Mouse (Mus musculus) neutrophil, adult 5-6 weeks (primary cell): ENCODE measurements around the gene Hist1h3c. TPM values are rescaled to one million over a fixed set of nuclear protein-coding genes. Genes with fewer than 3 reads are reported as not detected.

Source experiments
- total RNA-seq: library from RNA; stranded (forward); fragments of 200-1000 nt; gene quantifications from 2 replicates; pipeline ENCODE4 v1.2.3, GENCODE M21; 2017

The Hist1h3c gene
- total RNA-seq, 1 experiment from 2014 or later: 4.8 TPM

Other genes starting within 250 kb of the Hist1h3c start
- gene Hist1h4h, start 214.6 kb downstream of the Hist1h3c start, total RNA-seq: 161 and 193 TPM in 2 replicates
- 3.5 and 5.0 TPM in 2 replicates for gene Hist1h2af, start 211.7 kb downstream of the Hist1h3c start, total RNA-seq
- not detected in 2 replicates for gene Hist1h3g, start 210.2 kb downstream of the Hist1h3c start, total RNA-seq
- 5.8 and 6.4 TPM in 2 replicates for gene Hist1h2bh, start 202.2 kb downstream of the Hist1h3c start, total RNA-seq
- gene Hist1h3f, start 201.6 kb downstream of the Hist1h3c start, total RNA-seq: 21.9 and 24.1 TPM in 2 replicates
- 15.2 and 27.6 TPM in 2 replicates for gene Hist1h4f, start 194.0 kb downstream of the Hist1h3c start, total RNA-seq
- gene Hist1h1d, start 192.3 kb downstream of the Hist1h3c start, total RNA-seq: 28.5 and 28.7 TPM in 2 replicates
- gene Hist1h3e, start 183.2 kb downstream of the Hist1h3c start, total RNA-seq: 50.8 and 54.4 TPM in 2 replicates
- gene Hist1h2ae, start 174.4 kb downstream of the Hist1h3c start, total RNA-seq: 13.6 and 18.3 TPM in 2 replicates
- 97.4 and 145 TPM in 2 replicates for gene Hist1h2bg, start 174.2 kb downstream of the Hist1h3c start, total RNA-seq
- gene Hist1h2bf, start 171.4 kb downstream of the Hist1h3c start, total RNA-seq: 32.7 and 52.5 TPM in 2 replicates
- gene Hist1h2ad, start 171.2 kb downstream of the Hist1h3c start, total RNA-seq: 33.4 and 78.8 TPM in 2 replicates
- gene Hist1h3d, start 169.8 kb downstream of the Hist1h3c start, total RNA-seq: 12.9 and 13.3 TPM in 2 replicates
- gene Hist1h4d, start 164.0 kb downstream of the Hist1h3c start, total RNA-seq: 92.3 and 119 TPM in 2 replicates
- gene Hist1h2be, start 124.5 kb downstream of the Hist1h3c start, total RNA-seq: 83.4 and 97.3 TPM in 2 replicates
- gene Hist1h1e, start 123.0 kb downstream of the Hist1h3c start, total RNA-seq: 201 and 211 TPM in 2 replicates
- gene Hist1h2ac, start 61.7 kb downstream of the Hist1h3c start, total RNA-seq: 18.7 and 20.1 TPM in 2 replicates
- 139 and 146 TPM in 2 replicates for gene Hist1h2bc, start 61.4 kb downstream of the Hist1h3c start, total RNA-seq
- 2.2 TPM in 1 of 2 replicates, not detected in the other for gene Hist1h1t, start 49.8 kb downstream of the Hist1h3c start, total RNA-seq
- 116 and 135 TPM in 2 replicates for gene Hist1h4c, start 47.1 kb downstream of the Hist1h3c start, total RNA-seq
- gene Hfe, start 34.7 kb downstream of the Hist1h3c start, total RNA-seq: 4.8 and 5.0 TPM in 2 replicates
- 712 and 764 TPM in 2 replicates for gene Hist1h1c, start 6.8 kb downstream of the Hist1h3c start, total RNA-seq
- gene Hist1h2bb, start 1.1 kb upstream of the Hist1h3c start, total RNA-seq: 77.7 and 104 TPM in 2 replicates
- gene Hist1h2ab, start 5.5 kb upstream of the Hist1h3c start, total RNA-seq: 24.9 and 28.2 TPM in 2 replicates
- 1.2 TPM in 1 of 2 replicates, not detected in the other for gene Hist1h3b, start 6.7 kb upstream of the Hist1h3c start, total RNA-seq
- 9.3 and 36.7 TPM in 2 replicates for gene Hist1h4b, start 11.4 kb upstream of the Hist1h3c start, total RNA-seq
- gene Hist1h4a, start 15.6 kb upstream of the Hist1h3c start, total RNA-seq: 30.0 and 55.5 TPM in 2 replicates
- gene Hist1h3a, start 16.8 kb upstream of the Hist1h3c start, total RNA-seq: 38.6 and 45.9 TPM in 2 replicates
- gene Hist1h1a, start 18.1 kb upstream of the Hist1h3c start, total RNA-seq: 74.8 and 84.1 TPM in 2 replicates
- not detected in 2 replicates for gene Trim38, start 24.3 kb upstream of the Hist1h3c start, total RNA-seq
- not detected in 2 replicates for gene Slc17a2, start 61.4 kb upstream of the Hist1h3c start, total RNA-seq
- gene Slc17a3, start 93.8 kb upstream of the Hist1h3c start, total RNA-seq: not detected in 2 replicates
- gene Slc17a1, start 122.1 kb upstream of the Hist1h3c start, total RNA-seq: not detected in 2 replicates
- gene Slc17a4, start 169.4 kb upstream of the Hist1h3c start, total RNA-seq: not detected in 2 replicates
- not detected in 2 replicates for gene Hist1h2ba, start 188.6 kb upstream of the Hist1h3c start, total RNA-seq
- not detected in 2 replicates for gene Hist1h2aa, start 188.9 kb upstream of the Hist1h3c start, total RNA-seq
- gene Scgn, start 245.6 kb upstream of the Hist1h3c start, total RNA-seq: not detected in 2 replicates